Mouse (Mus musculus) midbrain, embryonic 11.5 days (tissue): ENCODE measurements around the gene Plxna2. TPM values are rescaled to one million over a fixed set of nuclear protein-coding genes. Genes with fewer than 3 reads are reported as not detected.

Experiments used
- ATAC-seq: fragments of 200-750 bp; cut with Nextera tagmentation; 2 replicates; pipeline ENCODE4 v1.8.0; 2017; ENCODE audit warnings: moderate TSS enrichment, moderate library complexity; ENCODE audit not compliant: low FRiP score
- DNase-seq: peaks from one replicate; pipeline ENCODE4 v3.0.0; 2015; ENCODE audit warnings: low spot score; ENCODE audit errors: missing footprints
- H3K27ac ChIP-seq: fragments of 300-500 bp; sonication (generic); 2 replicates; pipeline ENCODE4 v1.5.1; 2014; ENCODE audit warnings: low read depth, low read length
- H3K27me3 ChIP-seq: fragments of 300-500 bp; sonication (generic); 2 replicates; pipeline ENCODE4 v1.6.1; 2014; ENCODE audit warnings: mild to moderate bottlenecking, low read length, moderate library complexity, mixed read lengths; ENCODE audit not compliant: control insufficient read depth, insufficient read depth
- H3K36me3 ChIP-seq: fragments of 300-500 bp; sonication (generic); 2 replicates; pipeline ENCODE4 v1.6.1; 2014; ENCODE audit warnings: mild to moderate bottlenecking, low read length, moderate library complexity, mixed read lengths; ENCODE audit not compliant: control insufficient read depth, insufficient read depth
- H3K4me1 ChIP-seq: fragments of 300-500 bp; sonication (generic); 2 replicates; pipeline ENCODE4 v1.6.1; 2014; ENCODE audit warnings: low read length; ENCODE audit not compliant: control insufficient read depth, insufficient read depth
- H3K4me2 ChIP-seq: fragments of 300-500 bp; sonication (generic); 2 replicates; pipeline ENCODE4 v1.6.1; 2014; ENCODE audit warnings: mild to moderate bottlenecking, moderate library complexity
- H3K4me3 ChIP-seq: fragments of 300-500 bp; sonication (generic); 2 replicates; pipeline ENCODE4 v1.5.1; 2014; ENCODE audit warnings: low read depth, low read length
- H3K9ac ChIP-seq: fragments of 300-500 bp; sonication (generic); 2 replicates; pipeline ENCODE4 v1.6.1; 2014; ENCODE audit warnings: low read length
- H3K9me3 ChIP-seq: fragments of 300-500 bp; sonication (generic); 2 replicates; pipeline ENCODE4 v1.6.1; 2016; ENCODE audit warnings: low read length; ENCODE audit not compliant: control insufficient read depth
- WGBS: fragments of 180-500 bp; shearing (Covaris S2); extraction: QIAGEN DNeasy Blood & Tissue Kit; methylation state at CpG from one replicate; pipeline ENCODE4 v1.1.7; 2014; 5-methylcytosine and 5-hydroxymethylcytosine counted together
- polyA plus RNA-seq: library from polyadenylated mRNA; unstranded; fragments of >200 nt; fragmentation: Nextera tagmentation; extraction: Ambion mirVana; gene quantifications from 2 replicates; pipeline ENCODE4 v1.2.1, GENCODE M21; 2014

The Plxna2 gene
- polyA plus RNA-seq, 1 experiment from 2014 or later: 10.7 TPM

- Histone ChIP-seq H3K27ac (no peak overlapping the region), H3K9me3 (no peaks in the 10 kb centered on the region), H3K36me3 (no peaks in the 10 kb centered on the region), H3K4me1 (peaks cover 8% of the 10 kb centered on the region), H3K27me3 (no peaks in the 10 kb centered on the region), H3K9ac (no peak overlapping the region), H3K4me3 (no peak overlapping the region), H3K4me2 (no peak overlapping the region)
- ATAC-seq (no peak), DNase-seq (no peak)
- WGBS: 93% methylated on average over 1 of the region's 1 CpGs
Observed at GRCm38 (mm10) chr1:194704171-194704855, 86.3 kb downstream of the Plxna2 start.

- H3K4me1 ChIP-seq: peaks cover 8% of the 10 kb centered on the region
- H3K27ac ChIP-seq: no peak overlapping the region
- no peaks in the 10 kb centered on the region for H3K27me3 ChIP-seq
- ATAC-seq (no peak), DNase-seq (no peak)
- H3K36me3 ChIP-seq: no peaks in the 10 kb centered on the region
- no peak overlapping the region for H3K4me3 ChIP-seq
- H3K4me2 ChIP-seq: no peak overlapping the region
- 78% methylated on average over 2 of the region's 2 CpGs for WGBS
- H3K9ac ChIP-seq: no peak overlapping the region
- H3K9me3 ChIP-seq: no peaks in the 10 kb centered on the region
Observed at GRCm38 (mm10) chr1:194706566-194706965, 88.5 kb downstream of the Plxna2 start.

GRCm38 (mm10) chr1:194712373-194712772 lies 94.4 kb downstream of the Plxna2 start:
- ATAC-seq (no peak), DNase-seq (no peak)
- no peaks in the 10 kb centered on the region for H3K27me3 ChIP-seq
- no peak overlapping the region for H3K27ac ChIP-seq
- WGBS: 75% methylated on average over 2 of the region's 2 CpGs
- no peak overlapping the region for H3K4me3 ChIP-seq
- no peak overlapping the region for H3K4me2 ChIP-seq
- no peaks in the 10 kb centered on the region for H3K4me1 ChIP-seq
- H3K9ac ChIP-seq: no peak overlapping the region
- no peaks in the 10 kb centered on the region for H3K9me3 ChIP-seq
- H3K36me3 ChIP-seq: no peaks in the 10 kb centered on the region

- H3K27ac ChIP-seq: no peak overlapping the region
- DNase-seq (no peak), ATAC-seq (no peak)
- no peaks in the 10 kb centered on the region for H3K4me1 ChIP-seq
- H3K9ac ChIP-seq: no peak overlapping the region
- H3K27me3 ChIP-seq: no peaks in the 10 kb centered on the region
- H3K9me3 ChIP-seq: no peaks in the 10 kb centered on the region
- no peak overlapping the region for H3K4me3 ChIP-seq
- H3K4me2 ChIP-seq: no peak overlapping the region
- H3K36me3 ChIP-seq: no peaks in the 10 kb centered on the region
- 84% methylated on average over 4 of the region's 4 CpGs for WGBS
Observed at GRCm38 (mm10) chr1:194714138-194715031, 96.4 kb downstream of the Plxna2 start.

- Histone ChIP-seq H3K4me1 (peaks cover 5% of the 10 kb centered on the region; the same call in 1 of the 2 replicates), H3K9me3 (no peaks in the 10 kb centered on the region), H3K9ac (no peak overlapping the region), H3K27me3 (no peaks in the 10 kb centered on the region), H3K27ac (no peak overlapping the region), H3K4me3 (no peak overlapping the region), H3K36me3 (no peaks in the 10 kb centered on the region), H3K4me2 (no peak overlapping the region)
- DNase-seq (no peak), ATAC-seq (no peak)
- WGBS: 85% methylated on average over 1 of the region's 1 CpGs
Observed at GRCm38 (mm10) chr1:194717451-194717874, 99.4 kb downstream of the Plxna2 start.

GRCm38 (mm10) chr1:194720406-194720805 lies 102.4 kb downstream of the Plxna2 start:
- Histone ChIP-seq H3K9ac (no peak overlapping the region), H3K9me3 (no peaks in the 10 kb centered on the region), H3K27ac (no peak overlapping the region), H3K36me3 (no peaks in the 10 kb centered on the region), H3K4me3 (no peak overlapping the region), H3K4me1 (peaks cover 5% of the 10 kb centered on the region; the same call in 1 of the 2 replicates), H3K27me3 (no peaks in the 10 kb centered on the region), H3K4me2 (no peak overlapping the region)
- DNase-seq (no peak), ATAC-seq (no peak)
- WGBS: 60% methylated on average over 4 of the region's 4 CpGs

- Histone ChIP-seq H3K4me3 (no peak overlapping the region), H3K36me3 (no peaks in the 10 kb centered on the region), H3K9me3 (no peaks in the 10 kb centered on the region), H3K27ac (no peak overlapping the region), H3K9ac (no peak overlapping the region), H3K27me3 (no peaks in the 10 kb centered on the region), H3K4me1 (peaks cover 5% of the 10 kb centered on the region; the same call in 1 of the 2 replicates), H3K4me2 (no peak overlapping the region)
- ATAC-seq (peak; percentile 71; the same call in 1 of the 2 replicates), DNase-seq (no peak)
- 51% methylated on average over 2 of the region's 2 CpGs for WGBS
Observed at GRCm38 (mm10) chr1:194721260-194721659, 103.2 kb downstream of the Plxna2 start.

- DNase-seq (no peak), ATAC-seq (0 out of 2 replicates have a peak, but pooled peaks have one; percentile 15)
- Histone ChIP-seq H3K9me3 (no peaks in the 10 kb centered on the region), H3K4me2 (no peak overlapping the region), H3K4me1 (peaks cover 5% of the 10 kb centered on the region; the same call in 1 of the 2 replicates), H3K27me3 (no peaks in the 10 kb centered on the region), H3K27ac (no peak overlapping the region), H3K4me3 (no peak overlapping the region), H3K9ac (no peak overlapping the region), H3K36me3 (no peaks in the 10 kb centered on the region)
- 60% methylated on average over 2 of the region's 2 CpGs for WGBS
Observed at GRCm38 (mm10) chr1:194722329-194722728, 104.3 kb downstream of the Plxna2 start.

GRCm38 (mm10) chr1:194734836-194735235 lies 116.8 kb downstream of the Plxna2 start:
- H3K27ac ChIP-seq: no peak overlapping the region
- H3K4me2 ChIP-seq: no peak overlapping the region
- no peak overlapping the region for H3K9ac ChIP-seq
- DNase-seq (peak; percentile 45), ATAC-seq (no peak)
- no peaks in the 10 kb centered on the region for H3K27me3 ChIP-seq
- H3K36me3 ChIP-seq: no peaks in the 10 kb centered on the region
- no peaks in the 10 kb centered on the region for H3K4me1 ChIP-seq
- WGBS: 89% methylated on average over 2 of the region's 2 CpGs
- H3K9me3 ChIP-seq: no peaks in the 10 kb centered on the region
- no peak overlapping the region for H3K4me3 ChIP-seq
